Mouse (Mus musculus) embryonic facial prominence, embryonic 12.5 days (tissue): ENCODE measurements at regions not wholly inside any gene's neighbourhood (a gene's known extent, or its start where the extent isn't known, plus 50 kb on each side); places are given as distances from the start of the nearest gene placed in this dataset.

ENCODE experiments used
- ATAC-seq: fragments of 200-750 bp; cut with Nextera tagmentation; 2 replicates; pipeline ENCODE4 v1.8.0; 2017; ENCODE audit not compliant: insufficient number of reproducible peaks, insufficient read depth, low FRiP score, low TSS enrichment
- H3K27ac ChIP-seq: fragments of 300-500 bp; sonication (generic); 2 replicates; pipeline ENCODE4 v1.5.1; 2016; ENCODE audit warnings: mild to moderate bottlenecking
- H3K27me3 ChIP-seq: fragments of 300-500 bp; sonication (generic); 2 replicates; pipeline ENCODE4 v1.6.1; 2016; ENCODE audit warnings: mild to moderate bottlenecking, moderate library complexity
- H3K36me3 ChIP-seq: fragments of 300-500 bp; sonication (generic); 2 replicates; pipeline ENCODE4 v1.6.1; 2016; ENCODE audit warnings: mild to moderate bottlenecking
- H3K4me1 ChIP-seq: fragments of 300-500 bp; sonication (generic); 2 replicates; pipeline ENCODE4 v1.6.1; 2016
- H3K4me2 ChIP-seq: fragments of 300-500 bp; sonication (generic); replicated peaks from 2 replicates; pipeline ENCODE4 v1.6.1; 2016; ENCODE audit warnings: mild to moderate bottlenecking, moderate library complexity
- H3K4me3 ChIP-seq: fragments of 300-500 bp; sonication (generic); 2 replicates; pipeline ENCODE4 v1.5.1; 2016; ENCODE audit warnings: mild to moderate bottlenecking
- H3K9ac ChIP-seq: fragments of 300-500 bp; sonication (generic); 2 replicates; pipeline ENCODE4 v1.6.1; 2016; ENCODE audit warnings: mild to moderate bottlenecking, moderate library complexity
- H3K9me3 ChIP-seq: fragments of 300-500 bp; sonication (generic); 2 replicates; pipeline ENCODE4 v1.6.1; 2016; ENCODE audit warnings: mild to moderate bottlenecking, moderate library complexity
- WGBS: fragments of 180-500 bp; shearing (Covaris S2); methylation state at CpG from one replicate; pipeline ENCODE4 v1.1.7; 2016; 5-methylcytosine and 5-hydroxymethylcytosine counted together

- Histone ChIP-seq H3K27ac (no peak overlapping the region), H3K4me1 (peaks cover 13% of the 10 kb centered on the region)
These were observed 230.6 kb upstream of the F930015N05Rik start for GRCm38 (mm10) chr11:64667010-64667409.

DNA sequence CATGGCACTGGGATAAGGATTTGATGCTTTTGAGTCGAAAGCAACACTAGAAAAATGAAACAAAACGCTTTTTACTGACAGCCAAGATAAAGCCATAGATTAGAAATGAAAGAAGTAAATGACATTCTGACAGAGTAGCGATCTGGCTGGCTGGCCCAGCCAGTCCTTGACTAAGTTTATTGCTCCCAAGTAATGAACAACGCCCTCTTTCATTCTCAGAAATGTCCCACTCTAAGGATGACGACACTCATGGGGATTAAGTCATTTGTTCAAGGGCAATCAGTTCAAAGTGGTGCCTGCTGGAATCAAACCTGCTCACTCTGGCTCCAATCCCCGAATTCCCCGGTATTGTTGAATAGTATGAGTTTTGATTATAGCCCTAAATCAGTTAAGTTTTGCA is 231.1 kb upstream of the F930015N05Rik start:
- 56% methylated on average over 7 of the region's 7 CpGs for WGBS
- no peak overlapping the region for H3K27ac ChIP-seq
- H3K36me3 ChIP-seq: no peaks in the 10 kb centered on the region
- H3K9me3 ChIP-seq: no peaks in the 10 kb centered on the region
- no peaks in the 10 kb centered on the region; the same call in 1 of the 2 replicates for H3K27me3 ChIP-seq
- ATAC-seq: no peak
- no peak overlapping the region for H3K9ac ChIP-seq
- H3K4me2 ChIP-seq: no peak overlapping the region
- H3K4me3 ChIP-seq: no peak overlapping the region
- peaks cover 14% of the 10 kb centered on the region for H3K4me1 ChIP-seq

More at GRCm38 (mm10) chr11:64667010-64667409, 230.6 kb upstream of the F930015N05Rik start:
- Histone ChIP-seq H3K27me3 (no peaks in the 10 kb centered on the region; the same call in 1 of the 2 replicates), H3K9me3 (no peaks in the 10 kb centered on the region), H3K4me2 (no peak overlapping the region), H3K4me3 (no peak overlapping the region), H3K36me3 (no peaks in the 10 kb centered on the region), H3K9ac (no peak overlapping the region)
- 76% methylated on average over 3 of the region's 3 CpGs for WGBS
- ATAC-seq: no peak

- 25% methylated on average over 3 of the region's 3 CpGs for WGBS
- H3K4me3 ChIP-seq: no peak overlapping the region
- no peak overlapping the region for H3K9ac ChIP-seq
- peaks cover 4% of the 10 kb centered on the region for H3K9me3 ChIP-seq
- no peak overlapping the region for H3K4me2 ChIP-seq
- peaks cover 23% of the 10 kb centered on the region for H3K4me1 ChIP-seq
- H3K27ac ChIP-seq: 0 out of 2 replicates have a peak overlapping the region, but pooled peaks have one; percentile 18
- no peaks in the 10 kb centered on the region for H3K36me3 ChIP-seq
- peak; percentile 96 for ATAC-seq
- no peaks in the 10 kb centered on the region; the same call in 1 of the 2 replicates for H3K27me3 ChIP-seq
These were observed 235.4 kb upstream of the F930015N05Rik start for GRCm38 (mm10) chr11:64671898-64672297.

- Histone ChIP-seq H3K9ac (no peak overlapping the region), H3K36me3 (no peaks in the 10 kb centered on the region), H3K9me3 (peaks cover 5% of the 10 kb centered on the region), H3K27me3 (no peaks in the 10 kb centered on the region), H3K4me3 (no peak overlapping the region), H3K4me2 (no peak overlapping the region), H3K4me1 (peaks cover 23% of the 10 kb centered on the region), H3K27ac (peak overlapping the region; percentile 19; the same call in 1 of the 2 replicates)
- 29% methylated on average over 4 of the region's 4 CpGs for WGBS
- no peak for ATAC-seq
These were observed 237.1 kb upstream of the F930015N05Rik start for GRCm38 (mm10) chr11:64673546-64673945.

DNA sequence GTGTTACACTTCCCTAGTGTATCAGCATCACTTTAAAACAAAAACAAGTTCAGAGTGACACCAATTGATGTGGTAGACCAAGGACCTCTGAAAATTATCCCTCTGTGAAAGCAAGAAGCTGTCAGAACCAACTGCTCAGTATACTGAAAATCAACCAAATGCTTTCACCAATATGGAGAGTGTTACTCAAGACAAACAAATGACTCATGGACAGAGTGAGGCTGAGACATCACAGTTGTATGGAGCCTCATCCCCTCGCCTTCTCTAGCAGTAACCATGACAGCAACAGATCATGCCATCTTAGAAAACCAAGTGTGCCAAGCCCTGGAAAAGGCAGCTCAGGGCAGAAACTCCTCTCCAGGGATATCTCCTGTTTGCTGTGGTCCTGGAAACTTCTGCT is 267.3 kb upstream of the F930015N05Rik start:
- H3K36me3 ChIP-seq: no peaks in the 10 kb centered on the region
- no peaks in the 10 kb centered on the region for H3K9me3 ChIP-seq
- no peak overlapping the region for H3K4me2 ChIP-seq
- H3K9ac ChIP-seq: no peak overlapping the region
- no peak overlapping the region for H3K4me3 ChIP-seq
- H3K4me1 ChIP-seq: 0 out of 2 replicates have a peak, but pooled peaks cover 3% of the 10 kb centered on the region
- H3K27ac ChIP-seq: no peak overlapping the region
- H3K27me3 ChIP-seq: 0 out of 2 replicates have a peak, but pooled peaks cover 4% of the 10 kb centered on the region
- 76% methylated on average over 1 of the region's 1 CpGs for WGBS
- no peak for ATAC-seq

GRCm38 (mm10) chr11:64711801-64712200 is 267.0 kb upstream of the Elac2 start:
- no peak for ATAC-seq
- no peak overlapping the region for H3K27ac ChIP-seq
- no peaks in the 10 kb centered on the region for H3K9me3 ChIP-seq
- H3K9ac ChIP-seq: no peak overlapping the region
- H3K36me3 ChIP-seq: no peaks in the 10 kb centered on the region
- H3K27me3 ChIP-seq: no peaks in the 10 kb centered on the region
- WGBS: 77% methylated on average over 2 of the region's 2 CpGs
- no peak overlapping the region for H3K4me2 ChIP-seq
- no peak overlapping the region for H3K4me3 ChIP-seq
- H3K4me1 ChIP-seq: no peaks in the 10 kb centered on the region

DNA sequence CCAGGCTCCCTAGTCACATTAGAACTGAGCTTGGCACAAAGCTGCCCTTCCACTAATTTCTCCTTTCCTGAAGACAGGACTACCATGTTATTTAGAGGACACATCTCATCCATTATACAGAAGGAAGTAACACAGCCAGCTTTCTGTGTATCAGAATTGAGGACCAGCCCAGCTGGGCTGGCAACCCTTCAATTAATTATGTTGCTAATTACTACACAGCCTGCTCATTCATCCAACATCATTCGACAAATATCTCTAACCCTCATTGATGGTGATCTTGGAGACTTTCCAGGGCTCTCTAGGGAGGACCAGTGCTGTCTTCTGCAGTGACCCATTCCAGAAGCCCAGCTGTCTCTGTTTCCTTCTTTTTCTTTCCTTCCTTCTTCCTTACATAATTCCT is 263.7 kb upstream of the Elac2 start:
- no peak overlapping the region for H3K4me3 ChIP-seq
- no peak for ATAC-seq
- H3K27me3 ChIP-seq: no peaks in the 10 kb centered on the region
- no peaks in the 10 kb centered on the region for H3K36me3 ChIP-seq
- no peaks in the 10 kb centered on the region for H3K9me3 ChIP-seq
- H3K4me2 ChIP-seq: no peak overlapping the region
- no peaks in the 10 kb centered on the region for H3K4me1 ChIP-seq
- whole genome bisulfite sequencing: 82% methylated on average over 1 of the region's 1 CpGs
- H3K9ac ChIP-seq: no peak overlapping the region
- H3K27ac ChIP-seq: no peak overlapping the region

GRCm38 (mm10) chr11:64718316-64719085 is 260.3 kb upstream of the Elac2 start:
- no peak overlapping the region for H3K9ac ChIP-seq
- H3K9me3 ChIP-seq: no peaks in the 10 kb centered on the region
- no peaks in the 10 kb centered on the region for H3K36me3 ChIP-seq
- no peak overlapping the region for H3K27ac ChIP-seq
- no peak overlapping the region for H3K4me2 ChIP-seq
- no peak for ATAC-seq
- H3K4me3 ChIP-seq: no peak overlapping the region
- H3K27me3 ChIP-seq: no peaks in the 10 kb centered on the region
- WGBS: 12% methylated on average over 5 of the region's 5 CpGs
- peaks cover 12% of the 10 kb centered on the region; the same call in 1 of the 2 replicates for H3K4me1 ChIP-seq

DNA sequence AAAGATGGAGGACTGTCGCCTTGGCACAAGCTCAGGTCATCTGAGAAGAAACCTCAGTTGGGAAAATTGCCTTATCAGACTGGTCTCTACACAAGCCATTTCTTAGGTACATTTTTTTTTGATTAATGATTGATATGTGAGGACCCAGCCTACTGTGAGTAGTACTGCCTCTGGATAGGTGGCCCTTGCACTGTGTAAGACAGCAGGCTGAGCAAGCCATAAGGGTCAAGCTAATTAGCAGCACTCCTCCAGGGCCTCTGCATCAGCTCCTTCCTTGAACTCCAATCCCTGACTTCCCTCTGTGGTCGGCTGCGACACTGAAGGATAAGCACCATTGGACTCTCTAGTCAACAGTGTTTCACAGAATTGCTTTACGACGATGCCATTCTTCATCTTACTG is 252.6 kb upstream of the Elac2 start:
- 87% methylated on average over 5 of the region's 5 CpGs for WGBS
- Histone ChIP-seq H3K27ac (no peak overlapping the region), H3K27me3 (no peaks in the 10 kb centered on the region), H3K9ac (no peak overlapping the region), H3K4me2 (no peak overlapping the region), H3K9me3 (no peaks in the 10 kb centered on the region), H3K36me3 (no peaks in the 10 kb centered on the region), H3K4me1 (peaks cover 12% of the 10 kb centered on the region; the same call in 1 of the 2 replicates), H3K4me3 (no peak overlapping the region)
- no peak for ATAC-seq

- ATAC-seq: no peak
- Histone ChIP-seq H3K9me3 (no peaks in the 10 kb centered on the region), H3K4me3 (no peak overlapping the region), H3K9ac (no peak overlapping the region), H3K27ac (no peak overlapping the region), H3K36me3 (no peaks in the 10 kb centered on the region), H3K27me3 (no peaks in the 10 kb centered on the region), H3K4me2 (no peak overlapping the region), H3K4me1 (peaks cover 5% of the 10 kb centered on the region; the same call in 1 of the 2 replicates)
- 51% methylated on average over 5 of the region's 5 CpGs for WGBS
These were observed 250.9 kb upstream of the Elac2 start for GRCm38 (mm10) chr11:64727841-64728421.

DNA sequence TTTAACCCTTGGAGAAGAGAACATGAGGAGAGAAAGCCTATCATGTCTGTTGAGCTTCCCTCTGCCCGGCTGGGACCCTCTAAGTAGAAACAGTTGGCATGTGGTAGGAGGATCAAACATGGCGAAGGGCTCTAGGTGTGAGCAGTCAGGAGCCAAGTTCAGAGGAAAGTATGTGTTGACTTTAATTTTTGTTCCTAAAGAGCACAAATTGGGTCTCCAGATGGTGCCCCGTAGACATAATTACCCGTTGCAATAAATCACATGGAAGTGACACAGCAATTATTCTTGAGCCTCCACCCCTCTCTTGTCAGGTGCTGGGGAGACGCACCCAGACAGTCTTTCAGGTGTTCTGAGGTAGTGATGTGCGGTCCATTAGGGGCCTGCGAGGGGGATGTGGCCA is 239.9 kb upstream of the Elac2 start:
- Histone ChIP-seq H3K9me3 (no peaks in the 10 kb centered on the region), H3K4me3 (no peak overlapping the region), H3K9ac (no peak overlapping the region), H3K27ac (no peak overlapping the region), H3K4me1 (0 out of 2 replicates have a peak, but pooled peaks cover 3% of the 10 kb centered on the region), H3K27me3 (no peaks in the 10 kb centered on the region), H3K36me3 (no peaks in the 10 kb centered on the region), H3K4me2 (no peak overlapping the region)
- 57% methylated on average over 7 of the region's 7 CpGs for WGBS
- ATAC-seq: no peak

- ATAC-seq: no peak
- WGBS: 62% methylated on average over 4 of the region's 4 CpGs
- 0 out of 2 replicates have a peak, but pooled peaks cover 3% of the 10 kb centered on the region for H3K4me1 ChIP-seq
These were observed 235.1 kb upstream of the Elac2 start for GRCm38 (mm10) chr11:64743753-64744152.

More at GRCm38 (mm10) chr11:64743753-64744152, 235.1 kb upstream of the Elac2 start:
- Histone ChIP-seq H3K27ac (no peak overlapping the region), H3K27me3 (no peaks in the 10 kb centered on the region), H3K9me3 (no peaks in the 10 kb centered on the region), H3K9ac (no peak overlapping the region), H3K4me3 (no peak overlapping the region), H3K36me3 (no peaks in the 10 kb centered on the region), H3K4me2 (no peak overlapping the region)
